Mouse (Mus musculus): ENCODE measurements at regions not wholly inside any gene's neighbourhood (a gene's known extent, or its start where the extent isn't known, plus 50 kb on each side); places are given as distances from the start of the nearest gene placed in this dataset.

- ATAC-seq (replicated peaks in 1 of 2; ENCODE audit: insufficient read depth in 1 of 2, low FRiP score in 2 of 2, low TSS enrichment in 1 of 2, low read depth in 1 of 2, poor library complexity in 2 of 2, severe bottlenecking in 2 of 2) = no peak
Observed at GRCm38 (mm10) chr9:49848943-49849342, 50.2 kb upstream of the Ncam1 start.

Measured in hematopoietic stem cell, adult 5-6 weeks (primary cell).